Mouse (Mus musculus): ENCODE data around the gene Prr23a3. TPM values are rescaled to one million over a fixed set of nuclear protein-coding genes. Genes with fewer than 3 reads are reported as not detected.

The Prr23a3 gene
- polyA plus RNA-seq (2012; rRNA removed; ENCODE audit: low replicate concordance) = not detected in 2 replicates

GRCm38 (mm10) chr9:98864571-98864970 is at the start of gene Prr23a3:
Gene Prr23a3, plus strand, starts transcription at chr9:98864767.

GRCm38 (mm10) chr9:98842117-98842516 is 22.4 kb upstream of the Prr23a3 start, which contains the start of gene Prr23a1:
Gene Prr23a1, plus strand, starts transcription at chr9:98842503.

GRCm38 (mm10) chr9:98856210-98856609 is 8.4 kb upstream of the Prr23a3 start, which contains the start of gene Prr23a2:
Gene Prr23a2, plus strand, starts transcription at chr9:98856494.

GRCm38 (mm10) chr9:98902819-98903218 is 38.3 kb downstream of the Prr23a3 start, which contains the start of gene 7420426K07Rik:
Gene 7420426K07Rik, plus strand, starts transcription at chr9:98903119.

Other genes with a start within 250 kb of the Prr23a3 start
- not detected in 2 replicates for gene Prr23a1, start 22.3 kb upstream of the Prr23a3 start, polyA plus RNA-seq (2012; rRNA removed; ENCODE audit: low replicate concordance)
- gene Prr23a2, start 8.3 kb upstream of the Prr23a3 start, polyA plus RNA-seq (2012; rRNA removed; ENCODE audit: low replicate concordance) = not detected in 2 replicates
- not detected in 2 replicates for gene 7420426K07Rik, start 38.4 kb downstream of the Prr23a3 start, polyA plus RNA-seq (2012; rRNA removed; ENCODE audit: low replicate concordance)
- gene Foxl2, start 90.5 kb downstream of the Prr23a3 start, polyA plus RNA-seq (2012; rRNA removed; ENCODE audit: low replicate concordance) = not detected in 2 replicates
- gene Faim, start 121.6 kb downstream of the Prr23a3 start, polyA plus RNA-seq (2012; rRNA removed; ENCODE audit: low replicate concordance) = 2.1 and 2.3 TPM in 2 replicates
- 0.19 TPM in 1 of 2 replicates, not detected in the other for gene Gm1123, start 170.9 kb downstream of the Prr23a3 start, polyA plus RNA-seq (2012; rRNA removed; ENCODE audit: low replicate concordance)

All from mammary gland, adult 2 months (tissue).